Mouse (Mus musculus) myocyte (in vitro differentiated cells): ENCODE data around the gene Tmem108.

Experiments used
- MAX ChIP-seq: IDR thresholded peaks from one replicate; pipeline ENCODE4 v1.6.1; 2011; ENCODE audit warnings: low read depth, mild to moderate bottlenecking, control low read depth
- POLR2A ChIP-seq: IDR thresholded peaks from one replicate; pipeline ENCODE4 v1.6.1; 2011; ENCODE audit warnings: low read depth, mild to moderate bottlenecking, control low read depth, moderate library complexity; ENCODE audit not compliant: insufficient read length
- POLR2AphosphoS2 ChIP-seq: IDR thresholded peaks from one replicate; pipeline ENCODE4 v1.6.1; 2011; ENCODE audit warnings: low read depth, control low read depth; ENCODE audit not compliant: insufficient read length
- REST ChIP-seq: IDR thresholded peaks from one replicate; pipeline ENCODE4 v1.6.1; 2011; ENCODE audit warnings: mild to moderate bottlenecking, control low read depth, moderate library complexity; ENCODE audit not compliant: insufficient read depth, insufficient read length

- TF ChIP-seq POLR2AphosphoS2, result no peak
- no peak for TF ChIP-seq REST
- no peak for TF ChIP-seq POLR2A
- no peak for TF ChIP-seq MAX
These were observed 318.4 kb downstream of the Tmem108 start for GRCm38 (mm10) chr9:103443121-103443823.
